Comparison of ENCODE assay signal across 27 mouse cellular contexts in genomic region chrX:21500242-21500641, GRCm38 (mm10). TPM values are rescaled to one million over a fixed set of nuclear protein-coding genes. Genes with fewer than 3 reads are reported as not detected.
DNase-seq lines count a peak whose midpoint lies in the region; TF ChIP-seq lines count a peak whose summit lies in the region.
"Had no signal": no experiment of that assay in that cellular context is flagged by ENCODE, and none has a peak within 500 bp of the region (broad histone marks: within the 10 kb centered on the region; RNA-seq: fewer than 3 reads in every experiment).

No protein-coding gene starts in this region.

- H3K27ac ChIP-seq in layer of hippocampus, adult 2 months: no peak overlapping the region
- H3K27ac ChIP-seq: embryonic facial prominence, embryonic 13.5 days; forebrain, embryonic 10.5 days; heart, embryonic 15.5 days; hindbrain, embryonic 13.5 days; kidney, embryonic 15.5 days; limb, embryonic 13.5 days; liver, embryonic 13.5 days; macrophage; midbrain, embryonic 13.5 days; neural tube, embryonic 13.5 days had no signal

- DNase-seq in adrenal gland, postnatal 14 days: peak; percentile 12
- DNase-seq in adrenal gland, postnatal 36 days: no peak
- DNase-seq in layer of hippocampus, adult 2 months (ENCODE audit: low spot score in 2 of 2): no peak
- no peak for DNase-seq in layer of hippocampus, postnatal 36 days
- DNase-seq in lung, postnatal 10 days: peak; percentile 1
- no peak for DNase-seq in lung, postnatal 4 days
- DNase-seq in right cerebral cortex, postnatal 36 days (ENCODE audit: low spot score in 2 of 2): no peak
- DNase-seq in B cell, adult 2 months: no peak
- DNase-seq: adrenal gland, postnatal 10 days; cerebellum, adult 18-20 months; cerebellum, postnatal 10 days; kidney, adult 11 months; liver, embryonic 13.5 days; lung, adult 18-20 months had no signal

- TF ChIP-seq CTCF in layer of hippocampus, adult 2 months (conservative IDR thresholded peaks at IDR 0.05): peak; percentile 52

- H3K4me3 ChIP-seq in layer of hippocampus, adult 2 months: no peak overlapping the region
- H3K4me3 ChIP-seq: embryonic facial prominence, embryonic 13.5 days; forebrain, embryonic 10.5 days; heart, embryonic 15.5 days; hindbrain, embryonic 13.5 days; kidney, embryonic 15.5 days; limb, embryonic 13.5 days; liver, embryonic 13.5 days; midbrain, embryonic 13.5 days; neural tube, embryonic 13.5 days had no signal

RNA-seq across cellular contexts. Expression of gene Agtr2, which starts 15.9 kb away (rescaled TPM):
- 56.0 and 57.9 TPM in 2 replicates for total RNA-seq in adrenal gland, postnatal 14 days (2021)
- total RNA-seq in adrenal gland, postnatal 36 days (2021): 10 to 100 TPM; 30.7 to 31.9 TPM
- total RNA-seq in layer of hippocampus, adult 2 months (2021): under 1 TPM; 0.54 to 0.64 TPM
- total RNA-seq in layer of hippocampus, postnatal 36 days (2021): under 1 TPM; 0.56 to 0.57 TPM
- total RNA-seq: common myeloid progenitor, adult 5-6 weeks; ES-E14; heart, postnatal 25 days; megakaryocyte-erythroid progenitor cell, adult 5-6 weeks had no signal

Comparison
In these comparisons a context has a peak if more than half of its experiments do, and no peak if none do; other contexts are left out.
1. DNase-seq: peak in adrenal gland, postnatal 14 days (single experiment) and lung, postnatal 10 days (single experiment); none in adrenal gland, postnatal 36 days (0 of 2), layer of hippocampus, adult 2 months (0 of 2), layer of hippocampus, postnatal 36 days (0 of 2), lung, postnatal 4 days (0 of 2), right cerebral cortex, postnatal 36 days (0 of 2) and B cell, adult 2 months (0 of 2).
2. RNA of gene Agtr2, which starts 15.9 kb away (total RNA-seq): 56.0 to 57.9 TPM in adrenal gland, postnatal 14 days and 30.7 to 31.9 TPM in adrenal gland, postnatal 36 days; 0.54 to 0.64 TPM in layer of hippocampus, adult 2 months and 0.56 to 0.57 TPM in layer of hippocampus, postnatal 36 days; every median in the first group is over 10 times any median in the second.